In genomic region chr9:95676021-95676420, GRCm38 (mm10) we compare ENCODE assay signal across 20 mouse cellular contexts. TPM values are rescaled to one million over a fixed set of nuclear protein-coding genes. Genes with fewer than 3 reads are reported as not detected.
A peak's percentile ranks its signal among the peaks of the same experiment; 100 is the strongest.
DNase-seq lines count a peak whose midpoint lies in the region; ATAC-seq and TF ChIP-seq lines count a peak whose summit lies in the region.
"Had no signal": no experiment of that assay in that cellular context is flagged by ENCODE, and none has a peak within 500 bp of the region (broad histone marks: within the 10 kb centered on the region; RNA-seq: fewer than 3 reads in every experiment).

No protein-coding gene starts in this region.

- in situ Hi-C loops in Patski (cut with MboI; ENCODE audit: low pct_unique_long_range_greater_than_20kb) = loop anchor here (25.0 kb wide), 1 partner anchor 939 kb away; no protein-coding TSS in a partner anchor

- no peak overlapping the region for H3K4me2 ChIP-seq in heart, postnatal 0 days (ENCODE audit: low read depth, low read length)
- no peak overlapping the region for H3K4me2 ChIP-seq in limb, embryonic 15.5 days
- no peak overlapping the region for H3K4me2 ChIP-seq in forebrain, embryonic 15.5 days (replicated peaks)
- no peak overlapping the region for H3K4me2 ChIP-seq in midbrain, embryonic 14.5 days (ENCODE audit: low read length)
- H3K4me2 ChIP-seq: embryonic facial prominence, embryonic 12.5 days; heart, embryonic 11.5 days; hindbrain, embryonic 14.5 days; limb, embryonic 12.5 days; liver, embryonic 12.5 days; midbrain, embryonic 11.5 days had no signal

- no peak overlapping the region for H3K9ac ChIP-seq in heart, postnatal 0 days (replicated peaks; ENCODE audit: low read depth, low read length)
- H3K9ac ChIP-seq in limb, embryonic 15.5 days = no peak overlapping the region
- no peak overlapping the region for H3K9ac ChIP-seq in ES-Bruce4 (ENCODE audit: low read depth, poor library complexity, severe bottlenecking)
- no peak overlapping the region for H3K9ac ChIP-seq in forebrain, embryonic 15.5 days (replicated peaks)
- H3K9ac ChIP-seq in midbrain, embryonic 14.5 days (replicated peaks; ENCODE audit: low read length) = no peak overlapping the region
- H3K9ac ChIP-seq: embryonic facial prominence, embryonic 12.5 days; hindbrain, embryonic 14.5 days; limb, embryonic 12.5 days; liver, embryonic 12.5 days had no signal

- H3K27ac ChIP-seq in heart, postnatal 0 days (ENCODE audit: low read depth) = peak overlapping the region; percentile 83; the same call in 1 of the 2 replicates
- no peak overlapping the region for H3K27ac ChIP-seq in heart, embryonic 10.5 days
- H3K27ac ChIP-seq in limb, embryonic 15.5 days = peak overlapping the region; percentile 50; the same call in 1 of the 2 replicates
- no peak overlapping the region for H3K27ac ChIP-seq in limb, embryonic 10.5 days
- H3K27ac ChIP-seq in ES-Bruce4 (ENCODE audit: insufficient read depth, low read length) = peak overlapping the region; percentile 85
- H3K27ac ChIP-seq in forebrain, embryonic 15.5 days (replicated peaks) = no peak overlapping the region
- no peak overlapping the region for H3K27ac ChIP-seq in midbrain, embryonic 14.5 days (replicated peaks; ENCODE audit: low read depth, low read length)
- H3K27ac ChIP-seq: embryonic facial prominence, embryonic 12.5 days; hindbrain, embryonic 14.5 days; limb, embryonic 12.5 days; liver, embryonic 12.5 days had no signal

- POLR2A ChIA-PET in Patski (lab: Charles Lee) = interaction anchor here (1.0 kb wide), 1 partner anchor 14 kb away, joined by 3 read pairs; no protein-coding TSS in a partner anchor

- no peak for DNase-seq in heart, postnatal 0 days (ENCODE audit: low spot score)
- DNase-seq in heart, embryonic 10.5 days (ENCODE audit: low spot score) = no peak
- DNase-seq in limb, embryonic 10.5 days (ENCODE audit: low spot score) = no peak
- DNase-seq in Patski (ENCODE audit: low read depth, low spot score) = no peak
- no peak for DNase-seq in midbrain, embryonic 14.5 days
- DNase-seq: B cell, adult 2 months; lung, adult 2 months; right cerebral cortex, postnatal 25 days; spleen, adult 18-20 months had no signal

- peak; percentile 7; the same call in 1 of the 2 replicates for TF ChIP-seq CTCF in heart, postnatal 0 days (IDR thresholded peaks at IDR 0.05; ENCODE audit: low read depth)
- no peak for TF ChIP-seq CTCF in ES-Bruce4 (IDR thresholded peaks at IDR 0.05; ENCODE audit: low read depth, low read length)
- TF ChIP-seq CTCF in Patski (IDR thresholded peaks at IDR 0.05) = peak; percentile 47

- no peaks in the 10 kb centered on the region for H3K36me3 ChIP-seq in heart, postnatal 0 days (replicated peaks; ENCODE audit: control insufficient read depth, insufficient read depth, low read length)
- no peaks in the 10 kb centered on the region for H3K36me3 ChIP-seq in heart, embryonic 10.5 days
- H3K36me3 ChIP-seq in limb, embryonic 15.5 days = no peaks in the 10 kb centered on the region; the same call in 1 of the 2 replicates
- H3K36me3 ChIP-seq in limb, embryonic 10.5 days = peaks cover 7% of the 10 kb centered on the region
- H3K36me3 ChIP-seq in ES-Bruce4 (ENCODE audit: control insufficient read depth, insufficient read depth, low read length, poor library complexity, severe bottlenecking) = 0 out of 2 replicates have a peak, but pooled peaks cover 2% of the 10 kb centered on the region
- no peaks in the 10 kb centered on the region for H3K36me3 ChIP-seq in forebrain, embryonic 15.5 days
- H3K36me3 ChIP-seq in midbrain, embryonic 14.5 days (ENCODE audit: control insufficient read depth, insufficient read depth, low read length) = no peaks in the 10 kb centered on the region
- H3K36me3 ChIP-seq: embryonic facial prominence, embryonic 12.5 days had no signal

- CTCF ChIA-PET in Patski (lab: Charles Lee) = interaction anchor here (0.9 to 1.3 kb wide), 5 partner anchors 13 to 136 kb away, joined by 3 read pairs; no protein-coding TSS in a partner anchor

- TF ChIP-seq POLR2A in ES-Bruce4 (IDR thresholded peaks at IDR 0.05; ENCODE audit: insufficient read depth, low read length) = no peak

- ATAC-seq in heart, postnatal 0 days (ENCODE audit: insufficient read depth, low read depth) = no peak
- no peak for ATAC-seq in limb, embryonic 15.5 days (ENCODE audit: insufficient number of reproducible peaks, low FRiP score, low TSS enrichment, low read depth)
- ATAC-seq in Patski = no peak
- ATAC-seq in forebrain, embryonic 15.5 days (replicated peaks) = no peak
- ATAC-seq in midbrain, embryonic 14.5 days (ENCODE audit: low FRiP score, low TSS enrichment) = no peak
- ATAC-seq: liver, embryonic 12.5 days had no signal

- no peak overlapping the region for H3K4me3 ChIP-seq in heart, postnatal 0 days (ENCODE audit: low read depth, low read length)
- no peak overlapping the region for H3K4me3 ChIP-seq in heart, embryonic 10.5 days
- H3K4me3 ChIP-seq in limb, embryonic 15.5 days = no peak overlapping the region
- H3K4me3 ChIP-seq in limb, embryonic 10.5 days = no peak overlapping the region
- H3K4me3 ChIP-seq in ES-Bruce4 (ENCODE audit: low read depth, low read length) = no peak overlapping the region
- no peak overlapping the region for H3K4me3 ChIP-seq in forebrain, embryonic 15.5 days
- no peak overlapping the region for H3K4me3 ChIP-seq in midbrain, embryonic 14.5 days (replicated peaks; ENCODE audit: low read depth, low read length)
- H3K4me3 ChIP-seq: embryonic facial prominence, embryonic 12.5 days; limb, embryonic 12.5 days; liver, embryonic 12.5 days had no signal

- TF ChIP-seq EP300 in heart, postnatal 0 days (IDR thresholded peaks at IDR 0.05; ENCODE audit: low read depth) = no peak
- no peak for TF ChIP-seq EP300 in ES-Bruce4 (IDR thresholded peaks at IDR 0.05; ENCODE audit: insufficient read depth, low read depth, low read length)

- WGBS in heart, postnatal 0 days = 90% methylated on average over 4 of the region's 4 CpGs
- WGBS in heart, embryonic 10.5 days = 88% methylated on average over 4 of the region's 4 CpGs
- 96% methylated on average over 4 of the region's 4 CpGs for WGBS in limb, embryonic 15.5 days
- WGBS in limb, embryonic 10.5 days = 94% methylated on average over 4 of the region's 4 CpGs
- 98% methylated on average over 4 of the region's 4 CpGs for WGBS in forebrain, embryonic 15.5 days
- 95% methylated on average over 4 of the region's 4 CpGs for WGBS in midbrain, embryonic 14.5 days

- no peaks in the 10 kb centered on the region for H3K9me3 ChIP-seq in heart, postnatal 0 days (replicated peaks; ENCODE audit: control insufficient read depth, low read length)
- H3K9me3 ChIP-seq in heart, embryonic 10.5 days = no peaks in the 10 kb centered on the region
- H3K9me3 ChIP-seq in limb, embryonic 15.5 days = no peaks in the 10 kb centered on the region
- H3K9me3 ChIP-seq in limb, embryonic 10.5 days (replicated peaks) = no peaks in the 10 kb centered on the region
- 0 out of 2 replicates have a peak, but pooled peaks cover 5% of the 10 kb centered on the region for H3K9me3 ChIP-seq in ES-Bruce4 (replicated peaks; ENCODE audit: control insufficient read depth, insufficient read depth, low read length, poor library complexity, severe bottlenecking)
- no peaks in the 10 kb centered on the region for H3K9me3 ChIP-seq in forebrain, embryonic 15.5 days
- no peaks in the 10 kb centered on the region for H3K9me3 ChIP-seq in midbrain, embryonic 14.5 days (ENCODE audit: control insufficient read depth, low read length)
- H3K9me3 ChIP-seq: embryonic facial prominence, embryonic 12.5 days had no signal

- H3K27me3 ChIP-seq in heart, postnatal 0 days (ENCODE audit: control insufficient read depth, insufficient read depth, low read length) = no peaks in the 10 kb centered on the region
- H3K27me3 ChIP-seq in heart, embryonic 10.5 days (ENCODE audit: insufficient read depth, poor library complexity, severe bottlenecking) = no peaks in the 10 kb centered on the region
- H3K27me3 ChIP-seq in limb, embryonic 15.5 days = no peaks in the 10 kb centered on the region
- no peaks in the 10 kb centered on the region for H3K27me3 ChIP-seq in limb, embryonic 10.5 days (ENCODE audit: low read depth, poor library complexity, severe bottlenecking)
- no peaks in the 10 kb centered on the region for H3K27me3 ChIP-seq in ES-Bruce4 (ENCODE audit: control insufficient read depth, insufficient read depth, low read length, poor library complexity, severe bottlenecking)
- no peaks in the 10 kb centered on the region for H3K27me3 ChIP-seq in Patski
- H3K27me3 ChIP-seq in forebrain, embryonic 15.5 days = no peaks in the 10 kb centered on the region
- H3K27me3 ChIP-seq in midbrain, embryonic 14.5 days (ENCODE audit: control insufficient read depth, insufficient read depth, low read length) = no peaks in the 10 kb centered on the region
- H3K27me3 ChIP-seq: embryonic facial prominence, embryonic 12.5 days; limb, embryonic 12.5 days; liver, embryonic 12.5 days had no signal

- H3K4me1 ChIP-seq in heart, postnatal 0 days (ENCODE audit: control insufficient read depth, insufficient read depth) = no peaks in the 10 kb centered on the region
- no peaks in the 10 kb centered on the region for H3K4me1 ChIP-seq in heart, embryonic 10.5 days
- 0 out of 2 replicates have a peak, but pooled peaks cover 4% of the 10 kb centered on the region for H3K4me1 ChIP-seq in limb, embryonic 15.5 days
- no peaks in the 10 kb centered on the region for H3K4me1 ChIP-seq in limb, embryonic 10.5 days
- H3K4me1 ChIP-seq in ES-Bruce4 (ENCODE audit: control insufficient read depth, insufficient read depth, low read length) = no peaks in the 10 kb centered on the region
- H3K4me1 ChIP-seq in forebrain, embryonic 15.5 days = no peaks in the 10 kb centered on the region
- no peaks in the 10 kb centered on the region for H3K4me1 ChIP-seq in midbrain, embryonic 14.5 days (ENCODE audit: control insufficient read depth, insufficient read depth, low read length)
- H3K4me1 ChIP-seq: embryonic facial prominence, embryonic 12.5 days; limb, embryonic 12.5 days; liver, embryonic 12.5 days had no signal

RNA-seq across cellular contexts. Expression of gene Pcolce2, which starts 38.6 kb away (rescaled TPM):
- 0.58 and 3.4 TPM in 2 replicates for total RNA-seq in heart, postnatal 0 days (2014; rRNA removed; ENCODE audit: low replicate concordance)
- polyA plus RNA-seq in heart, postnatal 0 days (2015; fragmentation: Nextera tagmentation; extraction: Ambion mirVana) = 2.6 TPM in 2 replicates
- polyA plus RNA-seq in heart, embryonic 10.5 days (2016; fragmentation: Nextera tagmentation; extraction: Ambion mirVana) = 1.2 and 6.2 TPM in 2 replicates
- polyA plus RNA-seq in limb, embryonic 15.5 days (2015; fragmentation: Nextera tagmentation; extraction: Ambion mirVana) = 23.7 and 26.5 TPM in 2 replicates
- polyA plus RNA-seq in limb, embryonic 10.5 days (2016; fragmentation: Nextera tagmentation; extraction: Ambion mirVana) = 7.0 and 7.1 TPM in 2 replicates
- polyA plus RNA-seq in ES-Bruce4 (2011; ENCODE audit: insufficient read depth, insufficient read length, low read depth, missing spikeins) = 8.9 and 9.8 TPM in 2 replicates
- polyA plus RNA-seq in Patski (2021) = 6.0 TPM
- 2.0 and 2.4 TPM in 2 replicates for polyA plus RNA-seq in forebrain, embryonic 15.5 days (2015; fragmentation: Nextera tagmentation; extraction: Ambion mirVana)
- 1.1 and 1.2 TPM in 2 replicates for polyA plus RNA-seq in midbrain, embryonic 14.5 days (2014; fragmentation: Nextera tagmentation; extraction: Ambion mirVana)
- total RNA-seq: monocyte, adult 5-6 weeks; neutrophil, adult 5-6 weeks had no signal

Comparison
In these comparisons a context has a peak if more than half of its experiments do, and no peak if none do; other contexts are left out.
1. H3K27ac ChIP-seq: peak in heart, postnatal 0 days (single experiment), limb, embryonic 15.5 days (single experiment) and ES-Bruce4 (single experiment); none in heart, embryonic 10.5 days (single experiment), limb, embryonic 10.5 days (single experiment), forebrain, embryonic 15.5 days (single experiment) and midbrain, embryonic 14.5 days (single experiment).